Mouse (Mus musculus) CH12.LX (cell line): Measurements from ENCODE around the gene Hcn4. TPM values are rescaled to one million over a fixed set of nuclear protein-coding genes. Genes with fewer than 3 reads are reported as not detected.

Experiments
- DNase-seq: peaks from one replicate; pipeline ENCODE4 v3.0.0-alpha.2; 2013; ENCODE audit errors: extremely low read depth
- H3K27ac ChIP-seq: 2 replicates; pipeline ENCODE4 v1.5.1; 2012; ENCODE audit warnings: low read depth, mild to moderate bottlenecking, control low read depth, moderate library complexity; ENCODE audit not compliant: insufficient read depth
- H3K27me3 ChIP-seq: replicated peaks from 2 replicates; pipeline ENCODE3; 2012; ENCODE audit warnings: inconsistent platforms
- H3K36me3 ChIP-seq, 2 experiments: replicated peaks in 1 of 2; 2 replicates each; pipeline versions ENCODE3 to v1.6.1; 2012; ENCODE audit warnings: inconsistent platforms in 1 of 2, low read length in 1 of 2, mild to moderate bottlenecking in 1 of 2, mixed read lengths in 1 of 2, moderate library complexity in 1 of 2; ENCODE audit not compliant: control insufficient read depth in 1 of 2, insufficient read depth in 1 of 2
- H3K4me1 ChIP-seq, 2 experiments: 2 replicates each; pipeline ENCODE4 v1.6.1; 2012; ENCODE audit warnings: inconsistent platforms in 1 of 2, moderate library complexity in 1 of 2; ENCODE audit not compliant: insufficient read depth in 2 of 2, control insufficient read depth in 1 of 2
- H3K4me2 ChIP-seq: 2 replicates; pipeline ENCODE4 v1.6.1; 2012; ENCODE audit warnings: low read depth, mild to moderate bottlenecking, control low read depth; ENCODE audit not compliant: poor library complexity, insufficient read depth, severe bottlenecking
- H3K4me3 ChIP-seq, 3 experiments: fragments of 150-350 bp in 1 of 3; sonication (generic) in 1 of 3; replicated peaks in 1 of 3; 2 replicates each; pipeline versions ENCODE3 to v1.5.1; 2011 to 2012; ENCODE audit warnings: low read depth in 2 of 3, low read length in 2 of 3, mild to moderate bottlenecking in 2 of 3, moderate library complexity in 2 of 3, control low read depth in 1 of 3, improper control_type of control experiment in 1 of 3, inconsistent platforms in 1 of 3, mixed read lengths in 1 of 3; ENCODE audit not compliant: poor library complexity in 1 of 3
- H3K79me2 ChIP-seq: replicated peaks from 2 replicates; pipeline ENCODE4 v1.6.1; 2012; ENCODE audit warnings: mild to moderate bottlenecking, moderate library complexity; ENCODE audit not compliant: control insufficient read depth, poor library complexity, insufficient read depth, severe bottlenecking; ENCODE audit errors: extremely low read depth
- H3K9ac ChIP-seq: 2 replicates; pipeline ENCODE4 v1.6.1; 2012; ENCODE audit warnings: low read depth, mild to moderate bottlenecking, control low read depth, moderate library complexity; ENCODE audit not compliant: insufficient read depth
- H3K9me3 ChIP-seq: replicated peaks from 2 replicates; pipeline ENCODE3; 2012; ENCODE audit warnings: low read length, inconsistent platforms, mixed read lengths
- CTCF ChIP-seq, 2 experiments: IDR thresholded peaks in 1 of 2; conservative IDR thresholded peaks in 1 of 2; 2 replicates each; pipeline ENCODE4 v1.5.1; 2011 to 2012; ENCODE audit warnings: low read depth in 2 of 2, low read length in 2 of 2, improper control_type of control experiment in 1 of 2, inconsistent platforms in 1 of 2, mild to moderate bottlenecking in 1 of 2, moderate library complexity in 1 of 2
- E2F4 ChIP-seq: IDR thresholded peaks from 2 replicates; pipeline ENCODE4 v1.6.1; 2011; ENCODE audit warnings: low read depth, low read length, improper control_type of control experiment; ENCODE audit not compliant: insufficient replicate concordance
- ELF1 ChIP-seq: IDR thresholded peaks from 2 replicates; pipeline ENCODE4 v1.6.1; 2014; ENCODE audit warnings: low read depth, mild to moderate bottlenecking, inconsistent platforms, low read length, improper control_type of control experiment
- EP300 ChIP-seq: IDR thresholded peaks from 2 replicates; pipeline ENCODE4 v1.6.1; 2011; ENCODE audit warnings: low read length, improper control_type of control experiment
- ETS1 ChIP-seq: conservative IDR thresholded peaks from 2 replicates; pipeline ENCODE4 v1.6.1; 2012; ENCODE audit warnings: low read depth, mild to moderate bottlenecking, inconsistent platforms, low read length, improper control_type of control experiment, moderate library complexity
- HCFC1 ChIP-seq: IDR thresholded peaks from 2 replicates; pipeline ENCODE4 v1.6.1; 2012; ENCODE audit warnings: low read depth, mild to moderate bottlenecking, inconsistent platforms, low read length, improper control_type of control experiment
- JUN ChIP-seq: IDR thresholded peaks from 2 replicates; pipeline ENCODE4 v1.6.1; 2011; ENCODE audit warnings: low read depth, mild to moderate bottlenecking, low read length, improper control_type of control experiment, moderate library complexity; ENCODE audit not compliant: insufficient read depth
- KAT2A ChIP-seq: IDR thresholded peaks from 2 replicates; pipeline ENCODE4 v1.6.1; 2012; ENCODE audit warnings: low read length, improper control_type of control experiment, inconsistent platforms; ENCODE audit not compliant: insufficient replicate concordance
- MEF2A ChIP-seq: IDR thresholded peaks from 2 replicates; pipeline ENCODE4 v1.6.1; 2014; ENCODE audit warnings: low read depth, mild to moderate bottlenecking, inconsistent platforms, low read length, improper control_type of control experiment, borderline replicate concordance
- NELFE ChIP-seq: IDR thresholded peaks from 2 replicates; pipeline ENCODE4 v1.6.1; 2011; ENCODE audit warnings: low read depth, low read length, improper control_type of control experiment
- NRF1 ChIP-seq: IDR thresholded peaks from 2 replicates; pipeline ENCODE4 v1.6.1; 2014; ENCODE audit warnings: low read depth, mild to moderate bottlenecking, inconsistent platforms, low read length, improper control_type of control experiment, moderate library complexity
- PAX5 ChIP-seq: IDR thresholded peaks from 2 replicates; pipeline ENCODE4 v1.6.1; 2012; ENCODE audit warnings: low read length, inconsistent platforms, mixed read lengths
- RAD21 ChIP-seq: IDR thresholded peaks from 2 replicates; pipeline ENCODE4 v1.6.1; 2011; ENCODE audit warnings: low read depth, mild to moderate bottlenecking, low read length, improper control_type of control experiment, moderate library complexity
- SIN3A ChIP-seq: IDR thresholded peaks from 2 replicates; pipeline ENCODE4 v1.6.1; 2012; ENCODE audit warnings: low read length, improper control_type of control experiment, inconsistent platforms
- SMC3 ChIP-seq: IDR thresholded peaks from 2 replicates; pipeline ENCODE4 v1.6.1; 2011; ENCODE audit warnings: low read depth, low read length, improper control_type of control experiment
- ZC3H11A ChIP-seq: IDR thresholded peaks from 2 replicates; pipeline ENCODE4 v1.6.1; 2012; ENCODE audit warnings: low read depth, mild to moderate bottlenecking, inconsistent platforms, low read length, improper control_type of control experiment
- ZNF384 ChIP-seq: IDR thresholded peaks from 2 replicates; pipeline ENCODE4 v1.6.1; 2012; ENCODE audit warnings: low read depth, low read length, improper control_type of control experiment, inconsistent platforms
- dilution Hi-C: fragments of 300-500 bp; cut with MboI; formaldehyde crosslinking; loops from 2 replicates; pipeline ENCODE4 v1.14.3; 2020; ENCODE audit warnings: low sequenced_read_pairs; ENCODE audit not compliant: extremely low pct_unique_long_range_greater_than_20kb, extremely low pct_ligation_motif_present
- in situ Hi-C: fragments of 300-500 bp; cut with MboI; formaldehyde crosslinking; loops from 3 replicates; pipeline ENCODE4 v1.14.3; 2019; ENCODE audit warnings: low sequenced_read_pairs, low pct_ligation_motif_present, low pct_unique_long_range_greater_than_20kb, mixed read lengths
- polyA plus RNA-seq: library from polyadenylated mRNA; unstranded; fragments of >175 nt; gene quantifications from 2 replicates; pipeline ENCODE4 v1.2.1, GENCODE M21; 2012; ENCODE audit warnings: low read depth; ENCODE audit not compliant: insufficient read length
- total RNA-seq, 2 experiments: library from RNA; depleted of rRNA; stranded (reverse); fragments of 300-350 nt in 1 of 2; fragments of >200 nt in 1 of 2; gene quantifications; 2 replicates each; pipeline ENCODE4 v1.2.3; 2012 to 2014

Gene Hcn4
- total and polyA plus RNA-seq, 3 experiments = 0.04 TPM; not detected in 2

GRCm38 (mm10) chr9:58871141-58871540, 47.9 kb downstream of the Hcn4 start:
- dilution Hi-C loops = no loop called here

GRCm38 (mm10) chr9:58873541-58874324, 50.5 kb downstream of the Hcn4 start:
- no peaks in the 10 kb centered on the region for H3K79me2 ChIP-seq
- DNase-seq = peak; percentile 69
- in situ Hi-C loops = loop anchor here (5.0 to 10.0 kb wide), 2 partner anchors 166 to 329 kb away; no protein-coding TSS in a partner anchor

More at GRCm38 (mm10) chr9:58871141-58871540, 47.9 kb downstream of the Hcn4 start:
- Histone ChIP-seq H3K9me3 (no peaks in the 10 kb centered on the region), H3K36me3 (no peaks in the 10 kb centered on the region), H3K4me1 (peaks cover 0 to 3% of the 10 kb centered on the region in 2 experiments; a peak in 1 of 4 replicates), H3K27me3 (no peaks in the 10 kb centered on the region), H3K4me3 (no peak overlapping the region), H3K27ac (no peak overlapping the region), H3K4me2 (no peak overlapping the region), H3K9ac (no peak overlapping the region), H3K79me2 (no peaks in the 10 kb centered on the region)
- in situ Hi-C loops = loop anchor here (5.0 to 10.0 kb wide), 2 partner anchors 164 to 326 kb away; no protein-coding TSS in a partner anchor
- TF ChIP-seq EP300 (no peak), SMC3 (no peak), NRF1 (no peak), PAX5 (no peak), MEF2A (no peak), SIN3A (no peak)
- no peak for DNase-seq

DNA sequence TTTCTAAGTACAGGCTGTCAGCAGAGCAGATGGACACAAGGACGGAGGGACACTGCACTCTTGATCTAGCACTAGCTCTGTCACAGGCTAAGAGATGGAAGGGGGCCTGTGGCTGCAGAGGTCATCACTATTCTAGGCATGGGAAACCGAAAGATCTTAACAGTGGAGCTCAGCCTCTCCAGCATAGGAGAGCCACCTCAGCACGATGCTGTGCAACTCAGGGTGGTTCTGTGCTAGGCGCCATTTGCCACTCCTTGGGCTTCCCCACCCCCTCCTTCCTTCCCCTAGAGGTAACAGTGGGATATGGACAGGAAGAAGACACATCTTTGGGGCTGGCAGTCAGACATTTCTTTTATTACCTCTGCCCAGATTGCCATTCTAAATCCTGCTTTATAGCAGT, 51.1 kb downstream of the Hcn4 start:
- Histone ChIP-seq H3K4me2 (no peak overlapping the region), H3K27ac (no peak overlapping the region), H3K9me3 (no peaks in the 10 kb centered on the region), H3K36me3 (peaks cover 0 to 2% of the 10 kb centered on the region in 2 experiments), H3K4me1 (peaks cover 0 to 3% of the 10 kb centered on the region in 2 experiments; a peak in 1 of 4 replicates), H3K9ac (no peak overlapping the region), H3K27me3 (no peaks in the 10 kb centered on the region), H3K79me2 (no peaks in the 10 kb centered on the region), H3K4me3 (no peak overlapping the region)
- dilution Hi-C loops = no loop called here
- in situ Hi-C loops = loop anchor here (5.0 to 10.0 kb wide), 2 partner anchors 167 to 330 kb away; no protein-coding TSS in a partner anchor
- DNase-seq = no peak
- TF ChIP-seq SIN3A = no peak
- no peak for TF ChIP-seq ELF1
- no peak for TF ChIP-seq ZC3H11A
- TF ChIP-seq ZNF384 = no peak

More at GRCm38 (mm10) chr9:58873541-58874324, 50.5 kb downstream of the Hcn4 start:
- H3K4me2 ChIP-seq = no peak overlapping the region
- H3K9ac ChIP-seq = no peak overlapping the region
- dilution Hi-C loops = no loop called here
- no peak overlapping the region for H3K4me3 ChIP-seq
- no peaks in the 10 kb centered on the region for H3K27me3 ChIP-seq
- H3K4me1 ChIP-seq = peaks cover 0 to 3% of the 10 kb centered on the region in 2 experiments; a peak in 1 of 4 replicates
- no peaks in the 10 kb centered on the region for H3K9me3 ChIP-seq
- TF ChIP-seq KAT2A = no peak
- TF ChIP-seq ETS1 = no peak
- TF ChIP-seq E2F4 = no peak
- TF ChIP-seq SIN3A = no peak
- no peak for TF ChIP-seq NELFE
- TF ChIP-seq HCFC1 = no peak
- TF ChIP-seq SMC3 = peak; percentile 81
- peak; percentile 44 to 88; a peak in 3 of 4 replicates for TF ChIP-seq CTCF (conservative IDR thresholded peaks at IDR 0.05 in 1 of 2, IDR thresholded peaks at IDR 0.05 in 1 of 2; ENCODE audit: low read depth in 2 of 2, low read length in 2 of 2)
- no peak for TF ChIP-seq JUN
- peak; percentile 92 for TF ChIP-seq RAD21
- H3K36me3 ChIP-seq = peaks cover 0 to 2% of the 10 kb centered on the region in 2 experiments
- H3K27ac ChIP-seq = no peak overlapping the region
